Mouse (Mus musculus) urinary bladder, postnatal 36 days (tissue): ENCODE data around the gene Tsga13.

Source experiments
- DNase-seq, 2 experiments: peaks; one replicate each; pipeline ENCODE4 v3.0.0; 2022; ENCODE audit warnings: low spot score in 2 of 2, mixed read lengths in 1 of 2

The Tsga13 gene

GRCm38 (mm10) chr6:30915473-30915872, at the start of gene Tsga13:
TSS of gene Tsga13 (minus strand) at chr6:30915573.
- DNase-seq, result no peak

GRCm38 (mm10) chr6:30958736-30959540, 43.6 kb upstream of the Tsga13 start, which contains the start of gene Klf14:
TSS of gene Klf14 (minus strand) at chr6:30959078.
- DNase-seq, result peak; percentile 7 to 9

GRCm38 (mm10) chr6:30957784-30958735, 42.7 kb upstream of the Tsga13 start:
- DNase-seq, result no peak

- no peak for DNase-seq
These were observed 23.9 kb upstream of the Tsga13 start for GRCm38 (mm10) chr6:30939264-30939663.

GRCm38 (mm10) chr6:30922821-30923220, 7.4 kb upstream of the Tsga13 start:
- DNase-seq, result no peak

GRCm38 (mm10) chr6:30921826-30922225, 6.5 kb upstream of the Tsga13 start:
- no peak for DNase-seq

GRCm38 (mm10) chr6:30920834-30921675, 5.7 kb upstream of the Tsga13 start:
- DNase-seq, result no peak

- DNase-seq, result no peak
These were observed 7.4 kb downstream of the Tsga13 start for GRCm38 (mm10) chr6:30907970-30908369.

GRCm38 (mm10) chr6:30904911-30905310, 10.5 kb downstream of the Tsga13 start:
- no peak for DNase-seq

- DNase-seq, result no peak
These were observed 11.3 kb downstream of the Tsga13 start for GRCm38 (mm10) chr6:30904033-30904432.

- no peak for DNase-seq
These were observed 17.9 kb downstream of the Tsga13 start for GRCm38 (mm10) chr6:30897520-30897919.

- no peak for DNase-seq
These were observed 18.4 kb downstream of the Tsga13 start for GRCm38 (mm10) chr6:30896986-30897327.

GRCm38 (mm10) chr6:30896195-30896985, 19.0 kb downstream of the Tsga13 start, which contains the start of gene Copg2:
TSS of gene Copg2 (minus strand) at chr6:30896794.
- peak; percentile 94 to 97 for DNase-seq

- DNase-seq, result no peak
These were observed 19.6 kb downstream of the Tsga13 start for GRCm38 (mm10) chr6:30895819-30896194.

- DNase-seq, result peak; percentile 3 to 36
These were observed 22.3 kb downstream of the Tsga13 start for GRCm38 (mm10) chr6:30893081-30893480.

GRCm38 (mm10) chr6:30891761-30892160, 23.6 kb downstream of the Tsga13 start:
- no peak for DNase-seq

- DNase-seq, result no peak
These were observed 30.5 kb downstream of the Tsga13 start for GRCm38 (mm10) chr6:30884856-30885255.

GRCm38 (mm10) chr6:30883491-30883890, 31.9 kb downstream of the Tsga13 start:
- DNase-seq, result no peak

- DNase-seq, result no peak
These were observed 38.7 kb downstream of the Tsga13 start for GRCm38 (mm10) chr6:30876661-30877060.

- no peak for DNase-seq
These were observed 48.9 kb downstream of the Tsga13 start for GRCm38 (mm10) chr6:30866501-30866900.
